Mouse (Mus musculus) A20 (cell line): ENCODE results near the gene Cbfa2t3.

Source experiments
- DNase-seq: peaks from one replicate; pipeline ENCODE4 v3.0.0-alpha.2; 2011; ENCODE audit warnings: low read depth, low spot score

Cbfa2t3 gene

GRCm38 (mm10) chr8:122699005-122699492 lies at the start of gene Cbfa2t3:
Gene Cbfa2t3 (minus strand): TSS chr8:122699109.
- peak; percentile 85 for DNase-seq

DNA sequence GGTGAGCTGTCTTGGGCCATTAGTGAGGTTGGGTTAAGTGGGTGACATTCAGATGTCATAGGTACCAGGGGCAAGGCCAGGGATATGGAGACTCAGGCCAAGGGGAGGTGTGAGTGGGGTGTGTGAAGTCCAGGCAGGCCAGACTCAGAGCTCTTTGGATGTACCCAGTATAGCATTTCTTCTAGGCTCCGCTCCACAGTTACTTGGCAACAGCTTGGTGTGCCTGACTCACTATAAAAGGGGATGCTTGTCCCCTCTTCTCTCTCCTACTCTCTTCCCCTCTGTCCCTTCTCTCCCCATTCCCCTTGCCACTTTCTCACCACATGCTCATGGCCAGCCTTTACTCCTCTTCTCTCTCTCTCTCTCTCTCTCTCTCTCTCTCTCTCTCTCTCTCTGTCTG lies 48.9 kb upstream of the Cbfa2t3 start:
- no peak for DNase-seq

DNA sequence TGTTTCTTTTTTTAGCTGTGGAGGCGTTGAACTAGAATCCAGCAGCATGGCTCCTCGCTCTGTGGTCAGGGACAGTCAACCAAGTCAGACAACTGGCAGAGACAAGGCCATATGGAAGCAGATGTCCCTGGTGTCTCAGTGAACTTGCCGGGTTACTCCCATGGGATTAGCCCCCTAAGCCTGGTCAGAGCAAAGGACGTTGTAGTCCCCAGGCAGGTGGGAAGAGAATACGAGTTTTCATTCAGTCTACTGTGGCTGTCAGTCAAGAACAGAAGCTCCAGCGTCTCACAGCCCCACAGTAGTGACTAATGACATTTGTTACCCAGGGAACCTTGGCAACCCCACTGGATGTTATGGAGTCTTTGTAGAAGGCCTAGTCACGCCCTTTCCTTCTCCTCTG lies 47.5 kb upstream of the Cbfa2t3 start:
- no peak for DNase-seq

DNA sequence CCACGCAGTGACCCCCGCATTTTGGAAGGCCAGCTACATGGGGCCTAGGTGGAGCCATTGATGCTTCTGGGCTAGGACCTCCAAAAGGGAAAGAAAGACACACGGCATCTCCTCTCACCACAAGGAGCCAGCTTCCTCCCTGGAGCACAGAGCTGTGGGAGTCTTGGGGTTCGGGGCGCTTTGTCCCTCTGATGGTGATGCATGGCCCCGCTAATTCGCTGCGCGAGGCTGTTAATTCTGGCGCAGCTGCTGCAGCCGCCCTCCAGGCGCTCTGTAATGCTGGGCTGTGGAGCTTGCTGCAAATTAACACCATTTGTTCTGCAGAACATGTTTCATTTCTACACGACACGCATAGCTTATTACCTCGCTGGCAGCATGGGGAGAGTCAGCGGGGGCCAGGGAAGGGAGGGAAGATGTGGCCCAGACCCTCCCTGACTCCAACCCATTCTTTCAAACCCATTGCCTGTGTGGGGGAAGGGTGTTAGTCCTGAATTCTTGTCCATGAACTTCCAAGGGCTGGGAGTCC lies 46.9 kb upstream of the Cbfa2t3 start:
- DNase-seq, result no peak

DNA sequence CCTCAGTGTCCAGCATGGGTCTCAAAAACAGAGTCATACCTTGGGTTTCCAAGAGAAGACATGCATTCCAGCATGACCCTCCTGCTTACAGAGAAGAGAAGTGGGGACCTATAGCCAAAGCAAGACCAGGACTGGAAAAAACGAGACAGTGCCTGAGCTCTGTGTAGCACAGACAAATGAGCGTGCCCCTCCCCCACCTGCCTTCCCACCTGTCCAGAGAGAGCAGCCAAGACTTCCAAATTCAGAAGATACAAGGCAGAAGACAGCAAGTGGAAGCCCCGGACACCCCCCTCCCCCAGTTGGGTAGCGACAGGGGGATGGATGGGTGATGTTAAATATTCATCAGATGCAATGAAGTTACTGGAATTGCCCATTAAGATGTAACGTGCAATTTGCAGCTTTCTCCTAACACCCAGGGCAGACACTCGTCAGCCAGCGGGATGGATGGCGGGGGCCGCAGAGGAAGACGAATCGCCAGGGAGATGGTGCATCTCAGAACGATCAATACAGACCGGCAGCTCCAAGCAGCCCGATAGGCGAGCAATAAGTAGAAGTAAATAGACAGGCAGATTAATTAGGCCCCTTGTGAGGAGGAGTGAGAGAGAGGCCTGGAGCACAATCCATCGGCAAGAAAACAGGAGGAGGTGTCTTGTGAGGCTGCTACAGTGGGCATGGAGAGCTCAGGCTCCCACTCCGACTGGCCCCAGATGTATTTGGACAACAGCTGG lies 46.3 kb upstream of the Cbfa2t3 start:
- DNase-seq, result no peak

DNA sequence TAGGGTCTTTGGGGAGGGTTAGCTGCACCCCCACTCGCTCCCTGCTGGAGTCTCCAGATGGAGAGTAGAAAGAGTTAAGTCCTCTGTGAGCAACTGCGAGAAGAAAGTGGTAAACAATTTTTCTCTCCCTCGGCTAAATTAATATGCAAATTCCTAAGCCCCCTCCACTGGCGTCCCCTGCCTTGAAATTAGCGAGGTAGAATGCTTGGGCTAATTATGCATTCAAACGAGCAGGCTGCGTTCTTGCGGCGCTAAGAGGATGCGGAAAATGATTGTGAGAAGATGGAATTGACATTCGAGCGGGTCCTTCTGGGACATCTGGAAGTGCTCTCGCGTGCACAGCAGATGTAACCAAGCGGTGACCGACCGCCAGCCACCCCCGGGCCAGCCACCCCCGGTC lies 43.6 kb upstream of the Cbfa2t3 start:
- DNase-seq, result no peak

DNA sequence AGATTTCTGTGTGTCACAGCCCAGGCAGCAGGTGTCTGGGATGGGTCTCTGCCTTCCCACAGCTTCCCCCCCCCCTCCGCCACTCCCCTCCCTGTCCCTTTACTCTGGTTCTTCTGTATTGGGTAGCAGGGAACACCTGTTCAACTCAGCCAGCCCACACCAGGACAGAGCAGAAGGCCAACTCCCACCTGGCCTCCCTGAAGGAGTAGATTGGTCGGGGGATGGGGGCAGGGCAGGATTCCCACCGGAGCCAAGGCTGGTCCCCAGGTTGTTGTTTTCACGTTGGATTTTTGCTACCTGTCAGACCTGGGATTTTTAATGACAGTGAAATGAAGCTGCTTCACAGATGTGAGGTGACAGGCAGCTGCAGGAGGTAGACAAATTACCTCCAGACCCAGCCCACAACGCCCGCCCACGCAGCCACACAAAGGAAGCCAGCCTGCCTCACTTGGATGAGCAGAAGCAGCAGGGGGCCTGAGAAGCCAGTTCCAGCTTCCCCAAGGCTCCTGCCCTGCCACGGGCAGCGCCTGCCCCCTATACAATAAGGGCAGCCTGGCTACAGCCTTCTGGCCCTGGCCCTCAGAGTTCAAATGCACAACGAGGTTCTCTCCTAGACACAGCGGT lies 40.3 kb upstream of the Cbfa2t3 start:
- DNase-seq, result peak; percentile 92

- DNase-seq, result no peak
Observed at GRCm38 (mm10) chr8:122737886-122738285, 39.0 kb upstream of the Cbfa2t3 start.

- DNase-seq, result no peak
Observed at GRCm38 (mm10) chr8:122737071-122737470, 38.2 kb upstream of the Cbfa2t3 start.

DNA sequence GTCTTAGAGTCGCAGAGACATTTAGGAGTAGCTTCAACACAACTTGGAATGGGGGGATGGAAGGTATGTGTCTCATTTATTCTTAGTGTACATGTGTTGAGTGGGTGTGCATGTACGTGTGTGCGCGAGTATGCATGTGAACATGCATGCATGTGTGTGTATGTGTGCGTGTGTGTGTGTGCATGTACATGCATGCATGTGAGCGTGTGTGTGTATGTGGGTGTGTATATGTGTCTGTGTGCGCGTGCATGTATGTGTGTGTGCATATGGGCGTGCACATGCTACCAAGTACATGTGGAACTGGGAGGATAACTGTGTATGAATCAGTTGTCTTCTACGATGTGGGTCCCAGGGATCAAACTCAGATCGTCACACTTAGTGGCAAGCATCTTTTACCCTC lies 37.7 kb upstream of the Cbfa2t3 start:
- DNase-seq, result no peak

DNA sequence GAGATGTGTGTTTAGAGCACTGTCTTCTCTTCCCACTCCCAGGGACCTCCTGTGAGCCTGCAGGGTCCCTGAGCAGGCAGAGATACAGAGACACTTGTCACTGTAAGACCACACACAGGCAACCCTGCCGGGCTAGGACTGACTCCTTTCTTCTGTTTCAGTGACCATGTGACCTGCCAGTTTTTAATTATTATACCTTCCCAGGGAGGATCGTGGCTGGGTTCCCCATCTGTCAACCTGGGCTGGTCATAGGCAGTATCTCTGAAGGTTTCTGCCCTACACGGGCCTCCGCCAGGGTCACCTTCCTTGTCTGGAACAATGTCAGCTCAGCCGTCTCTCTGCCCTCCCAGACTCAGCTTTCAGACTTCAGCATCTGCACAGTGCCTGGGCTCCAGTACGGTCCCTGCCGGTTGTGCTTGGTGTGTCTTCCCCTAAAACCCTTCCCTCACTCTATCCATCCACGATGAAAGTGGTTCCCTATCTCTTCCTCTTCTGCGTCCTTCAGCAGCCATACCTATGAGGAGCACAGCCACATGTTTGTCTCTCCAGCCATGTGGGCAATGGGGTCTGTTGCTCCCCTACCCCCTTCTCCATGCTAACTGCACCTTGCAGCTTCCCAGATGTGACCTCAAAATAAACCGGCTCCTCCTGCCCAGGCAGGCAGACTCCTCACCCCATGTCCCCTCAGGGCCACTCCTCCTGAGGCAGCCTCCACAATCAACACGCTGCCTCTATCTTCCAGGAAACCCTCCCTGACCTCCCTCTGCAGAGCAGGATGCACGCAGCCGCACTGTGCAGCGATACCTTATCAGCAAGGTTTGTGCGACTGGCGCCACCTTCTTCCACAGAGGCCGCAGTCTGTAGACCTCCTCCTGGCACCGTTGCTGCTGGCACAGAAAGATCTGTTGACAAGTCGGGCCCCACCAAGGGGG lies 36.9 kb upstream of the Cbfa2t3 start:
- DNase-seq, result no peak

GRCm38 (mm10) chr8:122735110-122735509 lies 36.2 kb upstream of the Cbfa2t3 start:
- no peak for DNase-seq

- no peak for DNase-seq
Observed at GRCm38 (mm10) chr8:122728630-122729029, 29.7 kb upstream of the Cbfa2t3 start.

GRCm38 (mm10) chr8:122727412-122727811 lies 28.5 kb upstream of the Cbfa2t3 start:
- no peak for DNase-seq

DNA sequence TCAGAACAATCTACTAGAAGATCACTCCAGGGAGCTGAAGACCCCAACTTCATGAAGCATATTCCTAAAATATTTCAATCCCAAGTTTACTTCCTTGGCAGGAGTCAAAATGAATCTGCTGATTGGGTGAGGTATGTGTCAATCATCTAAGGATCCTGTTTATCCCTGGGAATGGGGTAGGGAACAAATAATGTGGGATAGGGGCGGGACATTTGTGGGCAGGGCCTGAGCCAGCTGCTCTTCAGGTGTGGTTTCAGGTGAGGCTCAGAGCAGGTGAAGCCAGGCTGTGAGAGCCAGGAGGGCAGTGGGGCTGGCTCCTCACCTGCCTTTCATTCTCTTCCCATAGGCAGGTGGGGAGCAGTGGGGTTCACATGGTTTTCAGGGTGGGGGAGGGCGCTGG lies 27.9 kb upstream of the Cbfa2t3 start:
- no peak for DNase-seq

GRCm38 (mm10) chr8:122725187-122725586 lies 26.3 kb upstream of the Cbfa2t3 start:
- no peak for DNase-seq

GRCm38 (mm10) chr8:122720811-122721640 lies 22.1 kb upstream of the Cbfa2t3 start:
- peak; percentile 30 for DNase-seq

GRCm38 (mm10) chr8:122720070-122720729 lies 21.3 kb upstream of the Cbfa2t3 start:
- DNase-seq, result no peak

DNA sequence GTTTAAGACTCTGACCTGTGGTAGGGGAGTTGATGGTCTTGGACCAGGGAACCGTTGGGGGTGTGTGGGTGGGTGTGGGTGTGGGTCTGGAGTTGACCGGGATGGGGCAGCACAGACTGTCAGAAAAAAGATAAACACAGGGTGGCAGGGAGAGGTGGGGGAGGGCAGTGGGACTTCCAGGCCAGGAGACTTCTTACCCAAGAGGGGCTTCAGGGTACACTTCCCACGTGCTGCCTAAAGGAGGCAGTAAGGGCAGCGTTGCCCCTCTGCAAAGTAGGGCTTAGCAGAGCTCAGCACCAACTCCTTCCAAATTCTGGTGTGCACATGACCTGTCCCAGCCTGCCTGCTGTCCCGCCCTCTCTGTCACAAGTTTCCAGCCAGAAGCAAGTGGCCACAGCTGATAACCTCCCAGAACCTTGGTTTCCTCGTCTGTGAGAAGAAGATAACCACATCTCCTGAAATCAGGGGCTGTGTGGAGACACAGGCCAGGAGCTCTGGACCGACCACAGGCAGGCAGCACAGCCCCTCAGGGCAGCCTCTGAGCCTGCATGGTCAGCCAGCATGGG lies 20.7 kb upstream of the Cbfa2t3 start:
- DNase-seq, result no peak
